Mouse (Mus musculus) limb, embryonic 12.5 days (tissue): ENCODE measurements around the gene Taf5l. TPM values are rescaled to one million over a fixed set of nuclear protein-coding genes. Genes with fewer than 3 reads are reported as not detected.

ENCODE experiments used
- ATAC-seq: fragments of 200-750 bp; cut with Nextera tagmentation; 2 replicates; pipeline ENCODE4 v1.8.0; 2017; ENCODE audit warnings: low read depth, moderate TSS enrichment; ENCODE audit not compliant: insufficient number of reproducible peaks, insufficient read depth, low FRiP score, low TSS enrichment
- H3K27ac ChIP-seq: fragments of 300-500 bp; sonication (generic); 2 replicates; pipeline ENCODE4 v1.5.1; 2016; ENCODE audit warnings: mild to moderate bottlenecking, moderate library complexity
- H3K27me3 ChIP-seq: fragments of 300-500 bp; sonication (generic); 2 replicates; pipeline ENCODE4 v1.6.1; 2016; ENCODE audit warnings: mild to moderate bottlenecking, moderate library complexity
- H3K36me3 ChIP-seq: fragments of 300-500 bp; sonication (generic); 2 replicates; pipeline ENCODE4 v1.6.1; 2016; ENCODE audit warnings: mild to moderate bottlenecking, moderate library complexity
- H3K4me1 ChIP-seq: fragments of 300-500 bp; sonication (generic); replicated peaks from 2 replicates; pipeline ENCODE4 v1.6.1; 2016
- H3K4me2 ChIP-seq: fragments of 300-500 bp; sonication (generic); 2 replicates; pipeline ENCODE4 v1.6.1; 2016; ENCODE audit warnings: mild to moderate bottlenecking, moderate library complexity
- H3K4me3 ChIP-seq: fragments of 300-500 bp; sonication (generic); replicated peaks from 2 replicates; pipeline ENCODE4 v1.5.1; 2016; ENCODE audit warnings: mild to moderate bottlenecking
- H3K9ac ChIP-seq: fragments of 300-500 bp; sonication (generic); replicated peaks from 2 replicates; pipeline ENCODE4 v1.6.1; 2016; ENCODE audit warnings: mild to moderate bottlenecking, moderate library complexity
- H3K9me3 ChIP-seq: fragments of 300-500 bp; sonication (generic); 2 replicates; pipeline ENCODE4 v1.6.1; 2016; ENCODE audit warnings: mild to moderate bottlenecking, moderate library complexity
- WGBS: fragments of 180-500 bp; shearing (Covaris S2); methylation state at CpG from one replicate; pipeline ENCODE4 v1.1.7; 2016; 5-methylcytosine and 5-hydroxymethylcytosine counted together
- polyA plus RNA-seq: library from polyadenylated mRNA; unstranded; fragments of >200 nt; fragmentation: Nextera tagmentation; extraction: Ambion mirVana; gene quantifications from 2 replicates; pipeline ENCODE4 v1.2.1, GENCODE M21; 2016

The Taf5l gene
- polyA plus RNA-seq, 1 experiment from 2014 or later = 45.7 TPM

GRCm38 (mm10) chr8:124011989-124012586 is 9.1 kb downstream of the Taf5l start:
- 96% methylated on average over 3 of the region's 3 CpGs for WGBS
- ATAC-seq = no peak

GRCm38 (mm10) chr8:124011580-124011979 is 9.6 kb downstream of the Taf5l start:
- H3K4me1 ChIP-seq = no peaks in the 10 kb centered on the region
- no peak for ATAC-seq

More at GRCm38 (mm10) chr8:124011989-124012586, 9.1 kb downstream of the Taf5l start:
- no peak overlapping the region for H3K9ac ChIP-seq
- no peaks in the 10 kb centered on the region for H3K4me1 ChIP-seq
- peaks cover 33% of the 10 kb centered on the region for H3K36me3 ChIP-seq
- H3K4me2 ChIP-seq = no peak overlapping the region
- H3K27me3 ChIP-seq = no peaks in the 10 kb centered on the region
- H3K4me3 ChIP-seq = no peak overlapping the region
- no peaks in the 10 kb centered on the region for H3K9me3 ChIP-seq
- no peak overlapping the region for H3K27ac ChIP-seq

GRCm38 (mm10) chr8:124007829-124008228 is 13.4 kb downstream of the Taf5l start:
- no peak overlapping the region for H3K4me2 ChIP-seq
- H3K27me3 ChIP-seq = no peaks in the 10 kb centered on the region
- 63% methylated on average over 6 of the region's 6 CpGs for WGBS
- H3K36me3 ChIP-seq = peaks cover 75% of the 10 kb centered on the region
- no peak overlapping the region for H3K27ac ChIP-seq
- no peak overlapping the region for H3K4me3 ChIP-seq
- H3K9ac ChIP-seq = no peak overlapping the region
- H3K9me3 ChIP-seq = no peaks in the 10 kb centered on the region
- no peak for ATAC-seq
- no peaks in the 10 kb centered on the region for H3K4me1 ChIP-seq

More at GRCm38 (mm10) chr8:124011580-124011979, 9.6 kb downstream of the Taf5l start:
- Histone ChIP-seq H3K9ac (no peak overlapping the region), H3K27me3 (no peaks in the 10 kb centered on the region), H3K9me3 (no peaks in the 10 kb centered on the region), H3K4me2 (no peak overlapping the region), H3K27ac (no peak overlapping the region), H3K4me3 (no peak overlapping the region), H3K36me3 (peaks cover 38% of the 10 kb centered on the region)
- 91% methylated on average over 3 of the region's 3 CpGs for WGBS

- Histone ChIP-seq H3K36me3 (peaks cover 94% of the 10 kb centered on the region), H3K4me1 (no peaks in the 10 kb centered on the region), H3K27ac (no peak overlapping the region), H3K27me3 (no peaks in the 10 kb centered on the region), H3K4me2 (no peak overlapping the region), H3K9ac (no peak overlapping the region), H3K4me3 (no peak overlapping the region), H3K9me3 (no peaks in the 10 kb centered on the region)
- 92% methylated on average over 10 of the region's 10 CpGs for WGBS
- no peak for ATAC-seq
These were observed 18.6 kb downstream of the Taf5l start for GRCm38 (mm10) chr8:124002546-124003108.

GRCm38 (mm10) chr8:123999568-123999967 is 21.6 kb downstream of the Taf5l start:
- 87% methylated on average over 2 of the region's 2 CpGs for WGBS
- H3K27ac ChIP-seq = no peak overlapping the region
- no peaks in the 10 kb centered on the region for H3K4me1 ChIP-seq
- no peak overlapping the region for H3K9ac ChIP-seq
- no peaks in the 10 kb centered on the region for H3K27me3 ChIP-seq
- ATAC-seq = no peak
- H3K4me3 ChIP-seq = no peak overlapping the region
- H3K9me3 ChIP-seq = no peaks in the 10 kb centered on the region
- no peak overlapping the region for H3K4me2 ChIP-seq
- H3K36me3 ChIP-seq = peaks cover 90% of the 10 kb centered on the region

- Histone ChIP-seq H3K9ac (no peak overlapping the region), H3K9me3 (no peaks in the 10 kb centered on the region), H3K4me2 (no peak overlapping the region), H3K4me3 (no peak overlapping the region), H3K27ac (no peak overlapping the region), H3K27me3 (no peaks in the 10 kb centered on the region), H3K36me3 (peaks cover 53% of the 10 kb centered on the region), H3K4me1 (no peaks in the 10 kb centered on the region)
- 93% methylated on average over 3 of the region's 3 CpGs for WGBS
- ATAC-seq = no peak
These were observed 27.2 kb downstream of the Taf5l start for GRCm38 (mm10) chr8:123993997-123994396.

GRCm38 (mm10) chr8:123993597-123993996 is 27.6 kb downstream of the Taf5l start:
- Histone ChIP-seq H3K27me3 (no peaks in the 10 kb centered on the region), H3K4me1 (no peaks in the 10 kb centered on the region), H3K4me3 (no peak overlapping the region), H3K9me3 (no peaks in the 10 kb centered on the region), H3K9ac (no peak overlapping the region), H3K27ac (no peak overlapping the region), H3K36me3 (peaks cover 49% of the 10 kb centered on the region), H3K4me2 (no peak overlapping the region)
- no peak for ATAC-seq
- WGBS = 93% methylated on average over 5 of the region's 5 CpGs

- Histone ChIP-seq H3K9ac (no peak overlapping the region), H3K27me3 (no peaks in the 10 kb centered on the region), H3K36me3 (peaks cover 40% of the 10 kb centered on the region), H3K4me3 (no peak overlapping the region), H3K27ac (no peak overlapping the region), H3K9me3 (no peaks in the 10 kb centered on the region), H3K4me2 (no peak overlapping the region), H3K4me1 (no peaks in the 10 kb centered on the region)
- WGBS = 92% methylated on average over 8 of the region's 8 CpGs
- ATAC-seq = no peak
These were observed 28.6 kb downstream of the Taf5l start for GRCm38 (mm10) chr8:123992587-123992986.

GRCm38 (mm10) chr8:123990277-123991049 is 30.7 kb downstream of the Taf5l start:
- Histone ChIP-seq H3K4me1 (no peaks in the 10 kb centered on the region), H3K4me2 (no peak overlapping the region), H3K27ac (no peak overlapping the region), H3K36me3 (peaks cover 22% of the 10 kb centered on the region), H3K4me3 (no peak overlapping the region), H3K9me3 (no peaks in the 10 kb centered on the region), H3K9ac (no peak overlapping the region), H3K27me3 (no peaks in the 10 kb centered on the region)
- ATAC-seq = no peak
- 79% methylated on average over 13 of the region's 13 CpGs for WGBS

- Histone ChIP-seq H3K36me3 (peaks cover 9% of the 10 kb centered on the region), H3K4me3 (no peak overlapping the region), H3K9me3 (no peaks in the 10 kb centered on the region), H3K4me2 (no peak overlapping the region), H3K4me1 (no peaks in the 10 kb centered on the region), H3K27me3 (no peaks in the 10 kb centered on the region), H3K9ac (no peak overlapping the region), H3K27ac (0 out of 2 replicates have a peak overlapping the region, but pooled peaks have one; percentile 23)
- no peak for ATAC-seq
- WGBS = 76% methylated on average over 7 of the region's 7 CpGs
These were observed 32.1 kb downstream of the Taf5l start for GRCm38 (mm10) chr8:123989128-123989527.

- H3K4me3 ChIP-seq = no peak overlapping the region
- no peak overlapping the region for H3K9ac ChIP-seq
- H3K9me3 ChIP-seq = no peaks in the 10 kb centered on the region
- 74% methylated on average over 6 of the region's 6 CpGs for WGBS
- no peaks in the 10 kb centered on the region for H3K27me3 ChIP-seq
- no peak overlapping the region for H3K4me2 ChIP-seq
- peaks cover 5% of the 10 kb centered on the region for H3K36me3 ChIP-seq
- 0 out of 2 replicates have a peak overlapping the region, but pooled peaks have one; percentile 23 for H3K27ac ChIP-seq
- 0 out of 2 replicates have a peak, but pooled peaks cover 2% of the 10 kb centered on the region for H3K4me1 ChIP-seq
- ATAC-seq = no peak
These were observed 32.6 kb downstream of the Taf5l start for GRCm38 (mm10) chr8:123988605-123989038.
